Mouse (Mus musculus): Measurements from ENCODE around the gene Eif1ad. TPM values are rescaled to one million over a fixed set of nuclear protein-coding genes. Genes with fewer than 3 reads are reported as not detected.

Gene Eif1ad
- polyA plus RNA-seq, 1 experiment from 2014 or later: 61.8 TPM

Other genes starting within 250 kb of the Eif1ad start
- 16.2 and 19.4 TPM in 2 replicates for gene Klc2, start 248.2 kb upstream of the Eif1ad start, polyA plus RNA-seq (2015; fragmentation: Nextera tagmentation; extraction: Ambion mirVana)
- gene Pacs1, start 93.6 kb upstream of the Eif1ad start, polyA plus RNA-seq (2015; fragmentation: Nextera tagmentation; extraction: Ambion mirVana): 20.6 and 21.4 TPM in 2 replicates
- 320 and 328 TPM in 2 replicates for gene Sf3b2, start 71.3 kb upstream of the Eif1ad start, polyA plus RNA-seq (2015; fragmentation: Nextera tagmentation; extraction: Ambion mirVana)
- 1.7 and 2.4 TPM in 2 replicates for gene Gal3st3, start 68.4 kb upstream of the Eif1ad start, polyA plus RNA-seq (2015; fragmentation: Nextera tagmentation; extraction: Ambion mirVana)
- gene Catsper1, start 31.0 kb upstream of the Eif1ad start, polyA plus RNA-seq (2015; fragmentation: Nextera tagmentation; extraction: Ambion mirVana): not detected in 2 replicates
- gene Cst6, start 17.2 kb upstream of the Eif1ad start, polyA plus RNA-seq (2015; fragmentation: Nextera tagmentation; extraction: Ambion mirVana): 0.60 and 0.69 TPM in 2 replicates
- 466 and 504 TPM in 2 replicates for gene Banf1, start 427 bp downstream of the Eif1ad start, polyA plus RNA-seq (2015; fragmentation: Nextera tagmentation; extraction: Ambion mirVana)
- gene Sart1, start 22.0 kb downstream of the Eif1ad start, polyA plus RNA-seq (2015; fragmentation: Nextera tagmentation; extraction: Ambion mirVana): 67.1 and 81.7 TPM in 2 replicates
- 0.59 and 0.79 TPM in 2 replicates for gene Tsga10ip, start 35.8 kb downstream of the Eif1ad start, polyA plus RNA-seq (2015; fragmentation: Nextera tagmentation; extraction: Ambion mirVana)
- gene Drap1, start 58.2 kb downstream of the Eif1ad start, polyA plus RNA-seq (2015; fragmentation: Nextera tagmentation; extraction: Ambion mirVana): 243 and 268 TPM in 2 replicates
- gene AI837181, start 58.4 kb downstream of the Eif1ad start, polyA plus RNA-seq (2015; fragmentation: Nextera tagmentation; extraction: Ambion mirVana): 56.5 and 58.6 TPM in 2 replicates
- gene Fosl1, start 80.8 kb downstream of the Eif1ad start, polyA plus RNA-seq (2015; fragmentation: Nextera tagmentation; extraction: Ambion mirVana): not detected in 2 replicates
- gene Ccdc85b, start 91.2 kb downstream of the Eif1ad start, polyA plus RNA-seq (2015; fragmentation: Nextera tagmentation; extraction: Ambion mirVana): 12.1 and 12.4 TPM in 2 replicates
- gene Fibp, start 93.9 kb downstream of the Eif1ad start, polyA plus RNA-seq (2015; fragmentation: Nextera tagmentation; extraction: Ambion mirVana): 101 and 117 TPM in 2 replicates
- gene Ctsw, start 101.8 kb downstream of the Eif1ad start, polyA plus RNA-seq (2015; fragmentation: Nextera tagmentation; extraction: Ambion mirVana): 1.9 and 3.3 TPM in 2 replicates
- 198 and 208 TPM in 2 replicates for gene Efemp2, start 107.2 kb downstream of the Eif1ad start, polyA plus RNA-seq (2015; fragmentation: Nextera tagmentation; extraction: Ambion mirVana)
- 40.2 and 43.9 TPM in 2 replicates for gene Mus81, start 121.7 kb downstream of the Eif1ad start, polyA plus RNA-seq (2015; fragmentation: Nextera tagmentation; extraction: Ambion mirVana)
- gene Cfl1, start 123.7 kb downstream of the Eif1ad start, polyA plus RNA-seq (2015; fragmentation: Nextera tagmentation; extraction: Ambion mirVana): 2,855 and 2,978 TPM in 2 replicates
- 0.20 TPM in 1 of 2 replicates, not detected in the other for gene 1700020D05Rik, start 137.0 kb downstream of the Eif1ad start, polyA plus RNA-seq (2015; fragmentation: Nextera tagmentation; extraction: Ambion mirVana)
- 5.8 and 7.4 TPM in 2 replicates for gene Snx32, start 143.8 kb downstream of the Eif1ad start, polyA plus RNA-seq (2015; fragmentation: Nextera tagmentation; extraction: Ambion mirVana)
- 2.1 and 2.2 TPM in 2 replicates for gene Ovol1, start 193.9 kb downstream of the Eif1ad start, polyA plus RNA-seq (2015; fragmentation: Nextera tagmentation; extraction: Ambion mirVana)
- gene Ap5b1, start 201.3 kb downstream of the Eif1ad start, polyA plus RNA-seq (2015; fragmentation: Nextera tagmentation; extraction: Ambion mirVana): 5.7 and 5.9 TPM in 2 replicates
- gene Rnaseh2c, start 235.1 kb downstream of the Eif1ad start, polyA plus RNA-seq (2015; fragmentation: Nextera tagmentation; extraction: Ambion mirVana): 143 and 153 TPM in 2 replicates
- gene Kat5, start 243.5 kb downstream of the Eif1ad start, polyA plus RNA-seq (2015; fragmentation: Nextera tagmentation; extraction: Ambion mirVana): 51.9 and 54.4 TPM in 2 replicates

All from lung, embryonic 15.5 days (tissue).